Mouse (Mus musculus) B cell, adult 67 days (primary cell): ENCODE results near the gene Zfp994. TPM values are rescaled to one million over a fixed set of nuclear protein-coding genes. Genes with fewer than 3 reads are reported as not detected.

Experiments used
- total RNA-seq, 2 experiments: library from RNA; stranded (reverse); gene quantifications; 4 replicates each; pipeline ENCODE4 v1.2.4; 2023

The Zfp994 gene
- total RNA-seq: 1 to 10 TPM; 6.3 to 9.6 TPM

GRCm38 (mm10) chr17:22225422-22226012 lies at the start of gene Zfp994:
Zfp994 (minus strand) TSS chr17:22225616.

GRCm38 (mm10) chr17:22165722-22166294 lies 59.6 kb downstream of the Zfp994 start, which contains the start of gene Zfp947:
Zfp947 (minus strand) TSS chr17:22166190.

Other genes with a start within 250 kb of the Zfp994 start
- gene Zfp947, start 59.4 kb downstream of the Zfp994 start, total RNA-seq: not detected
- gene CT030661.1, start 89.2 kb upstream of the Zfp994 start, total RNA-seq: 10 to 100 TPM; 10.3 to 12.6 TPM
- gene Zfp944, start 135.8 kb upstream of the Zfp994 start, total RNA-seq: 10 to 100 TPM; 16.6 to 18.9 TPM
- 10 to 100 TPM; 20.9 to 27.7 TPM for gene Zfp758, start 135.8 kb upstream of the Zfp994 start, total RNA-seq
- 1 to 10 TPM; 4.1 to 7.9 TPM for gene Zfp946, start 198.6 kb upstream of the Zfp994 start, total RNA-seq